Mouse (Mus musculus): Measurements from ENCODE around the gene Reln.

DNA sequence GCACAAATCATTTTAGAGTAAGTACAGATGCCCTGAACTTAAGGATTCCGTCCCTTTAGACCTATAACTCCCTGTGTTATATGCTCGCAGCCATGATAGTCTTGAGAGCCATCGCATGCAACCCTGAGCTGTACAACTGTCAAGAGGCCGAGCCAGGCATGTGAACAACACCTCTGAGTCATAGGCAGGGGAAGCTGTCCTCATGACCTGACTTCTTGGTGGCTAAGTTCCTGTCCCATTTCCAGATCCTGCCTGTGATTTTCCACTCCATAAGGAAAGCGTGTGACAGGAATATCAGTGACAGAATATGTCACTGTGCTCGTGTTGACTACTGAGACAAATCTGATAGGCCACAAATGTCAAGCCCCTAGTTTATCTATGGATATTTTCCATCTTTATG is 285.3 kb downstream of the Reln start:
- TF ChIP-seq GATA1 (IDR thresholded peaks at IDR 0.05; ENCODE audit: low read length) (no peak), TAL1 (IDR thresholded peaks at IDR 0.05; ENCODE audit: low read length) (no peak)

Measured in erythroblast, embryonic 14.5 days (primary cell).